Mouse (Mus musculus) forebrain, postnatal 0 days (tissue): ENCODE measurements around the gene Cfap65. TPM values are rescaled to one million over a fixed set of nuclear protein-coding genes. Genes with fewer than 3 reads are reported as not detected.

Experiments
- ATAC-seq: fragments of 200-750 bp; cut with Nextera tagmentation; 2 replicates; pipeline ENCODE4 v1.8.0; 2017; ENCODE audit warnings: mild to moderate bottlenecking, moderate library complexity
- DNase-seq: peaks from one replicate; pipeline ENCODE4 v3.0.0-alpha.2; 2015
- H3K27ac ChIP-seq: fragments of 300-500 bp; sonication (generic); 2 replicates; pipeline ENCODE4 v1.5.1; 2014; ENCODE audit warnings: low read depth, mild to moderate bottlenecking, antibody characterized with exemption, low read length, moderate library complexity, mixed read lengths
- H3K27me3 ChIP-seq: fragments of 300-500 bp; sonication (generic); 2 replicates; pipeline ENCODE4 v1.6.1; 2014; ENCODE audit warnings: mild to moderate bottlenecking, low read length, mixed read lengths; ENCODE audit not compliant: insufficient read depth
- H3K36me3 ChIP-seq: fragments of 300-500 bp; sonication (generic); 2 replicates; pipeline ENCODE4 v1.6.1; 2014; ENCODE audit warnings: mild to moderate bottlenecking, moderate library complexity; ENCODE audit not compliant: insufficient read depth
- H3K4me1 ChIP-seq: fragments of 300-500 bp; sonication (generic); 2 replicates; pipeline ENCODE4 v1.6.1; 2014; ENCODE audit warnings: antibody characterized with exemption; ENCODE audit not compliant: insufficient read depth
- H3K4me2 ChIP-seq: fragments of 300-500 bp; sonication (generic); 2 replicates; pipeline ENCODE4 v1.6.1; 2014; ENCODE audit warnings: low read depth, mild to moderate bottlenecking, moderate library complexity
- H3K4me3 ChIP-seq: fragments of 300-500 bp; sonication (generic); 2 replicates; pipeline ENCODE4 v1.5.1; 2014; ENCODE audit warnings: low read depth, low read length, mixed read lengths
- H3K9ac ChIP-seq: fragments of 300-500 bp; sonication (generic); 2 replicates; pipeline ENCODE4 v1.6.1; 2014; ENCODE audit warnings: mild to moderate bottlenecking
- H3K9me3 ChIP-seq: fragments of 300-500 bp; sonication (generic); 2 replicates; pipeline ENCODE4 v1.6.1; 2016; ENCODE audit warnings: low read length
- CTCF ChIP-seq: sonication (generic); IDR thresholded peaks from 2 replicates; pipeline ENCODE4 v1.5.1; 2016; ENCODE audit warnings: antibody characterized with exemption, control low read depth, low read depth
- WGBS: fragments of 180-500 bp; shearing (Covaris S2); extraction: QIAGEN DNeasy Blood & Tissue Kit; methylation state at CpG from one replicate; pipeline ENCODE4 v1.1.7; 2014; 5-methylcytosine and 5-hydroxymethylcytosine counted together
- polyA plus RNA-seq: library from polyadenylated mRNA; unstranded; fragments of >200 nt; fragmentation: Nextera tagmentation; extraction: Ambion mirVana; gene quantifications from 2 replicates; pipeline ENCODE4 v1.2.1, GENCODE M21; 2015
- total RNA-seq: library from RNA; depleted of rRNA; stranded (reverse); fragments of >200 nt; gene quantifications from 2 replicates; pipeline ENCODE4 v1.2.3, GENCODE M21; 2014

The Cfap65 gene
- total and polyA plus RNA-seq, 2 experiments from 2014 or later = 1.1 to 3.4 TPM

DNA sequence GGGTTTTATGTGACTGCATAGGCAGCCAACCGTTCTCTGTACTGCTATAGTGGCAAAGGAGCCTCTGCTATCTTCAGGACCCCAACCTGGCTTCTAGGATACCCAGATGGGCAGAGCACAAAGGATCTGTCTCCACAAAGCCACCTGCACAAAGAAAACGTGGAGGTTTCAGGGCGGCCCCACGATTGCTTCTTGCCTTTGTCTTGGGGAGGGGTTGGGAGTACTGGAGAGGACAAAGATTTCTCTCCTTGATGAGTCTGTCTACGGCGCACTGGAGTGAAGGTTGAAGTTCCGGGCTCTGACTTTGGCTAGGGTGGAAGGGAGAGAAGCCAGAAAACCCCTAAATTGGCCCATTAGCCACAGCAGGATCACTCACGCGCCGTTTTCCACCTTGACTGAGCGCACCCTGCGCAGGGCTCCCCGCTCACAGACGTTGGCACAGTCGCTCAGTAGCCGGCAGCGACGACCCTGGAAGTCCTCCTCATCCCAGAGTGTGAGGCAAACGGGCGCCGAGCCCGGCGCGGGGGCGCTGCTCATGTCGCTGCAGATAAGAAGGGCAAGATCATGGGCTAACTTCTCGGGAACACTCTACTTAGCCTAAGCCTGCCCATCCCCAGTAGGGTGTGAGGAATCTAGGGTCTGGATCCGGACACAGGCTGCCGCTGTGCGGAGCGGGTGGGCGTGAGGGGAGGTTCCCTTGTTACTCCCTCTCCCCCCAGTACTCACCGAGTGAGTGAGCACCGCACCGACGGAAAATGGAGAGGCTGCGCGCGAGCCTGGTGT, 42.9 kb downstream of the Cfap65 start:
- no peaks in the 10 kb centered on the region for H3K9me3 ChIP-seq
- H3K4me3 ChIP-seq = peak overlapping the region; percentile 17
- H3K9ac ChIP-seq = no peak overlapping the region
- no peak overlapping the region for H3K27ac ChIP-seq
- peak overlapping the region; percentile 41 for H3K4me2 ChIP-seq
- H3K27me3 ChIP-seq = peaks cover 73% of the 10 kb centered on the region
- 3% methylated on average over 39 of the region's 39 CpGs for WGBS
- no peaks in the 10 kb centered on the region for H3K36me3 ChIP-seq
- ATAC-seq (peak; percentile 55), DNase-seq (no peak)
- 0 out of 2 replicates have a peak, but pooled peaks have one; percentile 18 for TF ChIP-seq CTCF
- no peaks in the 10 kb centered on the region for H3K4me1 ChIP-seq

DNA sequence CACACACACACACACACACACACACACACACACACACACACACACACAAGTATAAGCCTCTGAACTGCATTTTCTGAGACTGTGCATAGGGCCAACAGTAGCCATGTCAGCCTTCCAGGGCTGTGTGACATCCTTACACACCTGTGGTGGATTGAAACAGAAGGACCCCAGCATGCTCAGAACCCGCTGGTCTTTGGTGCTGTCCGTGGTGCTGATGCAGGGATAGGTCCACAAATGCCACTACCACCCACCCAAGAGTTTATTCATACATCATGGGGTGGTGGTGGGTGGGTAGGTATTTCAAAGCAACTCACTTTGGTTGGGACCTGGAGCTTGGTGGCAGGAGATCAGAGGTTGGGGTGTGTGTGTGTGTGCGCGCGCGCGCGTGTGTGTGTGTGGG, 43.9 kb downstream of the Cfap65 start:
- H3K4me3 ChIP-seq = no peak overlapping the region
- 0% methylated on average over 8 of the region's 8 CpGs for WGBS
- H3K9me3 ChIP-seq = no peaks in the 10 kb centered on the region
- no peak overlapping the region for H3K9ac ChIP-seq
- no peak for TF ChIP-seq CTCF
- DNase-seq (no peak), ATAC-seq (no peak)
- H3K27ac ChIP-seq = no peak overlapping the region
- no peaks in the 10 kb centered on the region for H3K4me1 ChIP-seq
- H3K36me3 ChIP-seq = no peaks in the 10 kb centered on the region
- H3K27me3 ChIP-seq = peaks cover 76% of the 10 kb centered on the region
- no peak overlapping the region for H3K4me2 ChIP-seq

DNA sequence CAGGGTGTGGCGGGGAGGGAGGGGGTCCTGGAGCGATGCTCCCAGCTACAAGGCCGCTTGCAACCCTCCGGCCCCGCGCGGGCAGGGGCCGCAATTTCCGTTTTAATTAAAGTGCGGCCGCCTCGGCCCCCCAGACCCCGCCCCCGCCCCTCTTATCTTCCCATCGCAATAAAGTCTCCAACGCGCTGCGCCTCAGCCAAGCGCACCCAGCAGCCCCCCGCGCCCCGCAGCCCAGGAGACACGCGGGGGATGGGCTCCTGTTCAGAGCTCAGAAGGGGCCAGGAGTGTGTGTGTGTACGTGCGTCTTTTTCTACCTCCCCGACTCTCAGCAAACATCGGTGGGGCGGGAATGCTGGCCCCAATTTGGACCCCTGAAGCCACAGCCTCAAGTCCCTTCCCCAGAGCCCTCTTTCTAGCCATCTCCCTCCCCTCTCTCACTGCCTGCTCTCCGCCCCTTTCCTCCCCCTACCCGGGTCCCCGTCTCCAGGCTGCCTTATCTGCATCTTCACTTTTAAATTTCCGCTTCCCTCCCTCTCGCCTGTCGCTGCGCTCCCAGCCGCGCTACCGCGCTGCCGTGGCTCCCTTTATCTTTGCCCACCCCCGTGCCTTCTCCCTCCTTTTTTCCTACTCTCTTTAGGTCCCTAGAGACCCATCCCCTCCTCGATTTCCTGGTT, 49.9 kb downstream of the Cfap65 start, which contains the start of gene Fev:
Gene Fev, minus strand, starts transcription at position 51 of the 674 bp plus-strand sequence.
- peaks cover 10% of the 10 kb centered on the region; the same call in 1 of the 2 replicates for H3K4me1 ChIP-seq
- WGBS = under 1% methylated on average over 42 of the region's 43 CpGs
- peak within 1 kb of the TSS; percentile 41 for H3K4me2 ChIP-seq
- TF ChIP-seq CTCF = no peak
- no peaks in the 10 kb centered on the region for H3K9me3 ChIP-seq
- no peak within 1 kb of the TSS for H3K27ac ChIP-seq
- H3K4me3 ChIP-seq = peak within 1 kb of the TSS; percentile 18
- ATAC-seq (no peak; the same call in 1 of the 2 replicates), DNase-seq (no peak)
- no peak within 1 kb of the TSS for H3K9ac ChIP-seq
- H3K36me3 ChIP-seq = no peaks in the 10 kb centered on the region
- H3K27me3 ChIP-seq = peaks cover 78% of the 10 kb centered on the region

DNA sequence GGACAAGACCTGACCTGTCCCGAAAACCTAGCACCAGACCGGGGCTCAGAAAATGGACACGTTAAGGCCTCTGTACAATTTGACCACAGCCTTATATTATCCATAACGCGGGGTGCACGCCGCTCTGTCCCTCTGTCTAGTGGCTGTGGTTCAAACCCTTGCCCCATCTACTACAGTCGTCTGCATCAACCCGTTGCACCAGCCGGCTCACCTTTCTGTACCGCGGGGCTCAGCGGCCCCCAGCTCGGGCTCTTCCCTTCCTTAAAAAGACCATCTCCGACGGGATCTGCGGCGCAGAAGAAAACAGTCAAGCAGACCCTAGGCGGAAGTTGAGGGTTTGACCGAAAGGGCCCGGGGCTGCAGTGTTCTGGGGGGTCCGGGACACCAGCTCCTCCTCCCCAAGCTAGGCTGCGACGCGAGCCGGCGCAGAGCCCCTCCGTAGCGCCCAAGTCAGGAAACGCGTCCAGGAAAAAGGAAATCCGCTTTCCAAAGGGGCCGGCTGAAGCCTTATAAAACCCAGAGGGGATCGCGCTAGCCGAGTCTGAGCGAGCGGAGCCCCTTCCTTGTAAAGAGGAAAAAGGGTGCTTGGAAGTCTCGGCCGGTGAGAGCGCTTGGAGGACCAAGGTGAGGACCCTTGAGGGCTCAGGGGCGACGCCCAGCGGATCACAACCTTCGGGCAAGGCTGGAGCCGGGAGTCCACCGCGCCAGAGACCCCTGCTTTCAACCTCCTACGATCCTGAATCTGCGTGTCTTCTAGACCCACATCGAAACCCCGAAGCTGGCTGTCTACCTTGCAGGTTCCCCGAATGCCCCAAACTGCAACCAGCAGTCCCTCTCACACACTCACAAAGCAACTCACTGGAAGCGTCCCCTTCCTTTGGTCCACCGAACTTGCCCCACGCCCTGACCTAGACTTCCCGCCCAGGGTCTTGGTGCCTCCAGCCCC, 50.9 kb downstream of the Cfap65 start:
- Histone ChIP-seq H3K4me1 (peaks cover 10% of the 10 kb centered on the region; the same call in 1 of the 2 replicates), H3K27me3 (peaks cover 75% of the 10 kb centered on the region), H3K36me3 (no peaks in the 10 kb centered on the region), H3K9me3 (no peaks in the 10 kb centered on the region), H3K4me3 (peak overlapping the region; percentile 18), H3K27ac (no peak overlapping the region), H3K4me2 (peak overlapping the region; percentile 41; the same call in 1 of the 2 replicates), H3K9ac (no peak overlapping the region)
- ATAC-seq (no peak), DNase-seq (no peak)
- TF ChIP-seq CTCF = no peak
- 2% methylated on average over 57 of the region's 57 CpGs for WGBS

DNA sequence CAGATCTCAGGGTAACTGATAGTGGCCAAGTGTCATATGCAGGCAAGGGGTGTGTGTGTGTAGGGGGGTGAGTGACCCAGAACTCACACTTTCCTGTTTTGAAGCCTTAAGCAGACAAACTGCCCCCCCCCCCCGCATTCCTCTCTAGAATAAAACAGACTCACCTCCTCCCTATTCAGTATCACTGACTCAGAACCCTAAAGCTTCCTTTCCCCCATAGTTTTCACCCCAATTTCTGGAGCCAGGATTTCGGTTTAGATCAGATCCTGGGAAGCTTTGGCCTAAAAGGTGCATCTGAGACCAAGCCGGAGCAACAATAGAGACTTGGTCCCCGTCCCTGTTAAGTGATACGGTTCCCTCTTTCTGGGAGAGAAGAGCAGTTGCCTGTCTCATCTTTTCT, 52.0 kb downstream of the Cfap65 start:
- Histone ChIP-seq H3K27me3 (peaks cover 79% of the 10 kb centered on the region), H3K4me1 (peaks cover 10% of the 10 kb centered on the region; the same call in 1 of the 2 replicates), H3K4me2 (no peak overlapping the region), H3K9me3 (no peaks in the 10 kb centered on the region), H3K9ac (no peak overlapping the region), H3K27ac (no peak overlapping the region), H3K36me3 (no peaks in the 10 kb centered on the region), H3K4me3 (no peak overlapping the region)
- WGBS = 3% methylated on average over 5 of the region's 5 CpGs
- no peak for ATAC-seq
- no peak for DNase-seq
- no peak for TF ChIP-seq CTCF

DNA sequence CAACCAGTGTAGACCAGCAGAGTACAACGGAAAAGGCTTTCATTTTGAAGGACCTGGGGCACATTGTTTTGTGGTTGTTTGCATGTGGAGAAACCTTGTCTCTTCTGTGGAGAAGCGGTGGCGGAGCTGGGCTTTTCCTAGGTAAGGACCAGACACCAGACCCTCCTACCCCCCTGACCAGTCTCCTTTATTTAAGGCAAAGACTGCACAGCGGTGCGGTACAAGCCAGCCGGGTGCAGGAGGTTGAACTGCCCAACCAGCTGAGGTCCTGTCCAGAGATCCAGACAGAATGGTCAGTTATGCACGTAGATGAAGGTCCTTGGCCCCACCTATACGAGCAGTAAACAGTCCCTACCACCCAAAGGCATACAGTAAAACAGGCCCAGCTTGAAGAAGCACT, 52.6 kb downstream of the Cfap65 start:
- no peaks in the 10 kb centered on the region for H3K36me3 ChIP-seq
- H3K4me2 ChIP-seq = peak overlapping the region; percentile 71; the same call in 1 of the 2 replicates
- no peak overlapping the region for H3K27ac ChIP-seq
- H3K4me1 ChIP-seq = peaks cover 10% of the 10 kb centered on the region; the same call in 1 of the 2 replicates
- no peaks in the 10 kb centered on the region for H3K9me3 ChIP-seq
- no peak for TF ChIP-seq CTCF
- WGBS = 4% methylated on average over 8 of the region's 8 CpGs
- H3K9ac ChIP-seq = no peak overlapping the region
- H3K4me3 ChIP-seq = 0 out of 2 replicates have a peak overlapping the region, but pooled peaks have one; percentile 36
- DNase-seq (no peak), ATAC-seq (no peak)
- H3K27me3 ChIP-seq = peaks cover 73% of the 10 kb centered on the region
